Mouse (Mus musculus) forebrain, postnatal 0 days (tissue): ENCODE results near the gene Galnt7. TPM values are rescaled to one million over a fixed set of nuclear protein-coding genes. Genes with fewer than 3 reads are reported as not detected.

ENCODE experiments used
- ATAC-seq: fragments of 200-750 bp; cut with Nextera tagmentation; 2 replicates; pipeline ENCODE4 v1.8.0; 2017; ENCODE audit warnings: mild to moderate bottlenecking, moderate library complexity
- DNase-seq: peaks from one replicate; pipeline ENCODE4 v3.0.0-alpha.2; 2015
- H3K27ac ChIP-seq: fragments of 300-500 bp; sonication (generic); 2 replicates; pipeline ENCODE4 v1.5.1; 2014; ENCODE audit warnings: low read depth, mild to moderate bottlenecking, antibody characterized with exemption, low read length, moderate library complexity, mixed read lengths
- H3K27me3 ChIP-seq: fragments of 300-500 bp; sonication (generic); 2 replicates; pipeline ENCODE4 v1.6.1; 2014; ENCODE audit warnings: mild to moderate bottlenecking, low read length, mixed read lengths; ENCODE audit not compliant: insufficient read depth
- H3K36me3 ChIP-seq: fragments of 300-500 bp; sonication (generic); 2 replicates; pipeline ENCODE4 v1.6.1; 2014; ENCODE audit warnings: mild to moderate bottlenecking, moderate library complexity; ENCODE audit not compliant: insufficient read depth
- H3K4me1 ChIP-seq: fragments of 300-500 bp; sonication (generic); 2 replicates; pipeline ENCODE4 v1.6.1; 2014; ENCODE audit warnings: antibody characterized with exemption; ENCODE audit not compliant: insufficient read depth
- H3K4me2 ChIP-seq: fragments of 300-500 bp; sonication (generic); 2 replicates; pipeline ENCODE4 v1.6.1; 2014; ENCODE audit warnings: low read depth, mild to moderate bottlenecking, moderate library complexity
- H3K4me3 ChIP-seq: fragments of 300-500 bp; sonication (generic); 2 replicates; pipeline ENCODE4 v1.5.1; 2014; ENCODE audit warnings: low read depth, low read length, mixed read lengths
- H3K9ac ChIP-seq: fragments of 300-500 bp; sonication (generic); 2 replicates; pipeline ENCODE4 v1.6.1; 2014; ENCODE audit warnings: mild to moderate bottlenecking
- H3K9me3 ChIP-seq: fragments of 300-500 bp; sonication (generic); 2 replicates; pipeline ENCODE4 v1.6.1; 2016; ENCODE audit warnings: low read length
- CTCF ChIP-seq: sonication (generic); IDR thresholded peaks from 2 replicates; pipeline ENCODE4 v1.5.1; 2016; ENCODE audit warnings: antibody characterized with exemption, control low read depth, low read depth
- WGBS: fragments of 180-500 bp; shearing (Covaris S2); extraction: QIAGEN DNeasy Blood & Tissue Kit; methylation state at CpG from one replicate; pipeline ENCODE4 v1.1.7; 2014; 5-methylcytosine and 5-hydroxymethylcytosine counted together
- polyA plus RNA-seq: library from polyadenylated mRNA; unstranded; fragments of >200 nt; fragmentation: Nextera tagmentation; extraction: Ambion mirVana; gene quantifications from 2 replicates; pipeline ENCODE4 v1.2.1, GENCODE M21; 2015
- total RNA-seq: library from RNA; depleted of rRNA; stranded (reverse); fragments of >200 nt; gene quantifications from 2 replicates; pipeline ENCODE4 v1.2.3, GENCODE M21; 2014

Galnt7 gene
- total and polyA plus RNA-seq, 2 experiments from 2014 or later, result 5.3 to 8.0 TPM

DNA sequence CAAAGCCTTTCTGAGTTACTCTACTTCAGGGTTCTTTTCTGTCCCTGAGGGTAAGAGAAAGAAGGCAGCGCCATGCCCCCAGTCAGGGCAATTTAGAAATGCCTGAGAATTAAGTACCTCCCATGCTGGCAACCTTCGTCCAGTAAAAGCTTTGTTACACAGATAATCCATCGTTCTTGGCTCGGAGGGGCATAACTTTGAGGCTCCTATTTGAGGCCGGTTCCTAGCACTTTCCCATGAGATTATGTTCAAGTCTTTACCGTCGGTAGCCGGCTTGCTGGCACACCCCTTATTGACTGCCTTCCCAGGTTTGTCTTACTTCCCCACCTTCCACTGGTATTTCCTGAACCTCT is 154.4 kb downstream of the Galnt7 start:
- Histone ChIP-seq H3K4me2 (peak overlapping the region; percentile 45), H3K36me3 (no peaks in the 10 kb centered on the region), H3K4me1 (peaks cover 7% of the 10 kb centered on the region; the same call in 1 of the 2 replicates), H3K27me3 (no peaks in the 10 kb centered on the region), H3K27ac (no peak overlapping the region), H3K9me3 (no peaks in the 10 kb centered on the region), H3K9ac (peak overlapping the region; percentile 6; the same call in 1 of the 2 replicates), H3K4me3 (peak overlapping the region; percentile 26)
- ATAC-seq, result peak; percentile 2; the same call in 1 of the 2 replicates
- DNase-seq, result no peak
- TF ChIP-seq CTCF, result no peak
- WGBS, result 10% methylated on average over 8 of the region's 8 CpGs

DNA sequence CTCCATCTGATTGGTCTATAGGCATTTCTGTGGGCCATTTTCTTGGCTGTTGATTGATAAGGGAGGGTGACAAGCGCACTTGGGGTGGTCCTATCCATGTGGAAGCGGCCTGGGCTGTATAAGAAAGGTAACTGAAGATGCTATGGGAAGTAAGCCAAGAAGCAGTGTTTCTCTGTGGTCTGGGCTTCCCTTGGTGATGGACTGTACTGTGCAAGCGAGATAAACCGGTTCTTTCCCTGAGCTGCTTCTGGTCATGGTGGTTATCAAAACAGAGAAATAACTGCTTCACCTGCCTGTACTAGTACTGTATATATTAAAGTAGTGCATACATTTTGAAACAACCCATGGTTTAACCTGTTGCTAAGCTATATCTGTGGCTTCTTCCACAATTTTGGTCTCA is 161.0 kb downstream of the Galnt7 start:
- Histone ChIP-seq H3K27ac (no peak overlapping the region), H3K4me3 (no peak overlapping the region), H3K27me3 (no peaks in the 10 kb centered on the region), H3K9me3 (no peaks in the 10 kb centered on the region), H3K4me1 (no peaks in the 10 kb centered on the region), H3K4me2 (no peak overlapping the region), H3K9ac (no peak overlapping the region), H3K36me3 (no peaks in the 10 kb centered on the region)
- ATAC-seq, result no peak
- 92% methylated on average over 4 of the region's 4 CpGs for whole genome bisulfite sequencing
- TF ChIP-seq CTCF, result no peak
- DNase-seq, result no peak

DNA sequence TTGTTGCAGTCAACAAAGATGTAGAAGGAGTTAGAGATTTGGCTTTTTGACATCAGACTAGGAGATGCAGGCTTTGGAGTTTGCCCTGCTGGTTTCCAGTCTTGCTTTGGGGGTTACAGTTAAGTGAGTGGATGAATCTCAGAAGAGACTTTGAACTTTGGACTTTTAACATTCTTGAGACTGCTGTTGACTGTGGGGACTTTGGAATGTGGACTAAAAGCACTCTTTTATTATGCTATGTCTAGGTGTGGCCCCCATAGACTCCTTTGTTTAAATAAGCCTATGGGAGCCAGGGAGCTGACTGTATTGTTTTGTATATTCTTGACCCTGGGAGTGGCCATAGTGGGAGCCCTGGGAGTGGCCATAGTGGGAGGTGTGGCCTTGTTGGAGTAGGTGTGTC is 162.9 kb downstream of the Galnt7 start:
- ATAC-seq, result no peak

DNA sequence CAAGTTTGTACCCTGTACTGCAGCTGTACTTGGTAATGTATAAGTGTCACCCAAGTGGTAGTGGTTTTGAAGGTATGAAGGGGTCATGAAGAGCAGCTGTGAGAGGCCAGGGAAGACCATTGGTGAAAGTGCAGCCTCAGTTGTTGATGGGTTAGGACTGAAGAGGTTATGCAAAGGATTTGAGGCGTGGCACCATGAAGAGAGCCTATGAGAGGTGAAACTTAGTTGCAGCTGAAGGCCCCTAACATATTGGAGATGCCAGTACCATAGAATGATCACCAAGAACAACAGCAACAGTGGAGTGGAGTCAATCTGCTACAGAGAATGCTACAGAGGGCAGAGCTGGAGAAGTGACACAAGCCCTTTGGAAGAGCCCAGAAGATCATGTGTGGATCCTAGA is 163.5 kb downstream of the Galnt7 start:
- WGBS, result 100% methylated on average over 1 of the region's 1 CpGs
- no peak for DNase-seq
- no peak for ATAC-seq

More for the DNA sequence above, 162.9 kb downstream of the Galnt7 start:
- H3K27me3 ChIP-seq, result no peaks in the 10 kb centered on the region
- no peaks in the 10 kb centered on the region for H3K9me3 ChIP-seq
- H3K4me2 ChIP-seq, result no peak overlapping the region
- no peak overlapping the region for H3K9ac ChIP-seq
- H3K4me3 ChIP-seq, result no peak overlapping the region
- no peak overlapping the region for H3K27ac ChIP-seq
- TF ChIP-seq CTCF, result no peak
- peaks cover 9% of the 10 kb centered on the region; the same call in 1 of the 2 replicates for H3K4me1 ChIP-seq
- no peaks in the 10 kb centered on the region for H3K36me3 ChIP-seq
- DNase-seq, result no peak

DNA sequence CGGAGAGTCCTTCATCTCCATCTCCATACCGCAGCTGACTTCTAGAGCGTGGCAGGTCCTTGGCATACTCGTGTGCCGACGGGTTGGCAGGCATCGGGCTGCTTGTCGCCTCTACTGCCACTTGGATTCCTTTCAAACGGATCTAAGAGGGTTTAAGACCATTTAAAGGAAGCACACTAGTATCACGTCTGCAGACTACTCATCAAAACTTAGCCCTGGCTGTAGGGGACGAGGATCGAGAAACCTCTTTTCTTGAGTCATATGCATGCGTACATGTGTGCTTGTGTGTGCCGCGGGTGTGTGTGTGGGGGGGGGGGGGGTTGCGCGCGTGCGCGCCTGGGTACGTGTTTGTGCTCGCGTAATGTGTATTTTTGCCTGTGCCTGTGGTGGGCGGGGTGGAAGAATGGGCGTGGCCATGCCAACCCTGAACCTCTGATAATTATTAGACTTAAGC is 164.5 kb downstream of the Galnt7 start:
- H3K4me3 ChIP-seq, result peak overlapping the region; percentile 94
- H3K4me1 ChIP-seq, result peaks cover 9% of the 10 kb centered on the region; the same call in 1 of the 2 replicates
- no peaks in the 10 kb centered on the region for H3K27me3 ChIP-seq
- H3K9me3 ChIP-seq, result no peaks in the 10 kb centered on the region
- ATAC-seq (peak; percentile 27), DNase-seq (peak; percentile 83)
- 1% methylated on average over 25 of the region's 25 CpGs for WGBS
- TF ChIP-seq CTCF, result no peak
- peak overlapping the region; percentile 54; the same call in 1 of the 2 replicates for H3K27ac ChIP-seq
- H3K9ac ChIP-seq, result peak overlapping the region; percentile 40; the same call in 1 of the 2 replicates
- H3K4me2 ChIP-seq, result peak overlapping the region; percentile 78
- H3K36me3 ChIP-seq, result no peaks in the 10 kb centered on the region

More for the DNA sequence above, 163.5 kb downstream of the Galnt7 start:
- no peaks in the 10 kb centered on the region for H3K36me3 ChIP-seq
- H3K4me3 ChIP-seq, result no peak overlapping the region
- H3K9ac ChIP-seq, result no peak overlapping the region
- no peak overlapping the region for H3K4me2 ChIP-seq
- H3K27ac ChIP-seq, result no peak overlapping the region
- H3K27me3 ChIP-seq, result no peaks in the 10 kb centered on the region
- no peaks in the 10 kb centered on the region for H3K9me3 ChIP-seq
- no peak for TF ChIP-seq CTCF
- H3K4me1 ChIP-seq, result peaks cover 9% of the 10 kb centered on the region; the same call in 1 of the 2 replicates

DNA sequence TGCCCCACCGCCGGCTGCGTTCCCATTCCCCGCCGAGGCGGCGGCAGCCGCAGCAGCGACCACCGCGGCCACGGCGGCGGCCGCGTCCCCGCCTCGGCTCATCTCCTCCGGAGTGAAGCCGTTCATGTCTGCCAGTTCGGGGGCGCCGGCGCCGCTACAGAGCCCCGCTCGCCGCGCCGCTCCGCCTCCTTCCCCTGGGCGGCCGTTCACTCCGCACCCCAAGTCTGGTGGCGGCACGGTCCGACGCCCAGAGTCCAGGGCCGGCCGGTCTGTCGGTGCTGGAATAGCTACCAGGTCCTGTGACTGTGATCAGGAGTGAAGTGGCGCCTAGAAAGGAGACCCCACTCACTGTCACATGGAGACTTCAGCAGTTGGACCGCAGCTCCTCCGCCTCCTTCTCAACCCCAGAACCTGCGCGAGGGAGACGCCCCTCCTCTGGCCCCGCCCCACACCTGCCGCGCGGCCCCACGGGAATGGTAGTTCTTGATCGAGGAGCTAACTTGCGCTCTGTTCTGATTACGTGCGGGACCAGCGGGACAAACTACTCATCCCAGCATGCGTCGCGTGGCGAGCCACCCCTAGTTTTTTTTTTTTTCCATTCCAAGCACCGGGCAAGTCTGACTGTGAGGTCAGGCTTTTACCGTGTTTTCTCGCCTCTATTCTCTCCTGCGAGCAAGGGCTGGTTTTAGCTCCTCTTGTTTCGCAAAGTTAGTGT is 165.2 kb downstream of the Galnt7 start, which contains the start of gene Sap30:
TSS of gene Sap30 (minus strand) at position 420 of the 715 bp plus-strand sequence.
- WGBS, result 1% methylated on average over 60 of the region's 66 CpGs
- H3K4me3 ChIP-seq, result peak within 1 kb of the TSS; percentile 94
- ATAC-seq, result peak; percentile 97

More for the DNA sequence above, 165.2 kb downstream of the Galnt7 start, which contains the start of gene Sap30:
- Histone ChIP-seq H3K9ac (peak within 1 kb of the TSS; percentile 81), H3K4me1 (peaks cover 9% of the 10 kb centered on the region; the same call in 1 of the 2 replicates), H3K27ac (peak within 1 kb of the TSS; percentile 96), H3K9me3 (no peaks in the 10 kb centered on the region), H3K36me3 (no peaks in the 10 kb centered on the region), H3K27me3 (no peaks in the 10 kb centered on the region), H3K4me2 (peak within 1 kb of the TSS; percentile 78)
- DNase-seq, result peak; percentile 97
- no peak for TF ChIP-seq CTCF
